Mouse (Mus musculus): ENCODE data around the gene Homer2. TPM values are rescaled to one million over a fixed set of nuclear protein-coding genes. Genes with fewer than 3 reads are reported as not detected.

Homer2 gene
- total RNA-seq (2015), result 0.14 and 0.42 TPM in 2 replicates
- total RNA-seq (2017), result 0.04 and 0.57 TPM in 2 replicates

DNA sequence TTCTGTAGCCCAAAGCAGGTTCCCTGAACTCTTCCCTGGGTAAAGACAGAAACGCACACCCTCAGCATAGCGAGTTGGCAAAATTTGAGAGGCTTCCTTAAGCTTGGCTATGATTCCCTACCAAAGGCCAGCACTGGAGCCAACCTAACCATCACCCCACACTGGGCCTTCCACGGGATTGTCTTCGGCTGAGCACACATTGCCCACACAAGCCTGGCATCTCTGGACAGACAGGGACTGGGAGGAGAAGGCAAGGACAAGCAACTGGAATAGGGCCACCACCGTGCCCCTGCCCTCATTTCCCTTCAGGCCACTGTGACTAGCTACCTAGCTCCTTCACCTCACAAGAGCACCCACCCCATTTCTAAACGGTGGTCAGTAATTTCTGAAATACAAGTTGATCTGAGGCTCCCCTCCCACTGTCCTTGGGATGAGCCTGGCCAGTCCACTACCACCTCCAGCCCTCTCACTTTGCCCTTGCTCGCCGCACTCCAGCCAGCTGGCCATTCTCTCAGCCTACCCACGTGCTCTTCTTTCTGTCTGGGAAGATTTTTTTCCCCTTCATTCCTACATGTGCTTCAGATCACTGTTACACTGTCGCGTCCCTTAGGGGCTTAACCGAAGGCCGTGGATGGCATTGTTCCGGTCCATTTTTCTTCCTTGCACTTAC, at the start of gene Homer2:
Gene Homer2 (minus strand): TSS at position 57 of the 670 bp plus-strand sequence.
- no peak for ATAC-seq (ENCODE audit: poor library complexity, severe bottlenecking)

DNA sequence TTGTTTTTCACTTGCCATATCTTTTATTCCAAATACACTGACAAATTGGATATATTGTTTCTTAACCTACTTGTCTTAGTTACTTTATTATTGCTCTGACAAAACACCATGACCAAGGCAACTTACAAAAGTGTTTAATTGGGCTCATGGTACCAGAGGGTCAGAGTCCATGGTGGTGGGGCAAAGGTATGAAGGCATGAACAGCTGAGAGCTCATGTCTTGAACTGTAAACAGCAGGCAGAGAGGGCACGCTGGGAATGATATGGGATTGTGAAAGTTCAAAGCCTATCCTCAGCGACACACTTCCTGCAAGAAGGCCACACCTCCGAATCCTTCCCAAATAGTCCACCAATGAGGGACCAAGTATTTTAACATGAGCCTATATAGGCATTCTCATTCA, 40.6 kb upstream of the Homer2 start:
- ATAC-seq (ENCODE audit: poor library complexity, severe bottlenecking), result no peak

DNA sequence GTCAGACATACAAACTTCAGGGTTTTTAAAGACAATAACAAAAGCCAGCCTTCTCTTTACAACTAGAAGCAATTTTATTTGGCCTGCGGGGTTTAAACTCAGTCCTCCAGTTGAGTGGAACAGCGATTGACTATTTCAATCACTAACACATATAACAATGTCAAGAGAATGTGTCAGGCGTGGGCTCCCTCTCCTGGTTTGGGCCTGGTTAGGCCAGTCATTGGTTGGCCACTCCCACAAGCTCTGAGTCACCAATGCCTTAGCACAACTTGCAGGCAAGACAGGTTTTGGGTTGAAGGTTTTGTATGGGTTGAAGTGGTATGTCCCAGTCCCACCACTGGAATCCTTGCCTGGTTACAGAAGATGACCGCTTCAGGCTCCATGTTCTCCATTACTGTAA, 36.8 kb upstream of the Homer2 start:
- ATAC-seq (ENCODE audit: poor library complexity, severe bottlenecking), result no peak

DNA sequence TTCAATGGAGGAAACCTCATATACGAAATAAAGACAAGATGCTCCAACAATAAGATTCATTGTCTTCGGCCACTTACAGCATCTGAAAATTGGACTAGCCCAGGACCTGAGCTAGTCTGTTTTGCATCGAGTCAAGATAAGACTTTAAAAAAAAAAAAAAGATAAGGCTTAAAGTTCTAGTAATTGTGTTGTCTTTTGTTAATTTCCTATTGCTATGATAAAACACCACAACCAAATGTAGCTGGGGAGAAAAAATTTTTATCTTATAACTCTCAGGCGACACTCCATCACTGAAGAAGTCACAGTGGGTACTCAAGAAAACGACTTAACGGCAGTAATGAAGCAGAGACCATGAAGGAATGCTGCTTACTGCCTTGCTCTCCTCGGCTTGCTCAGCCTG, 32.7 kb upstream of the Homer2 start:
- no peak for ATAC-seq (ENCODE audit: poor library complexity, severe bottlenecking)

GRCm38 (mm10) chr7:81738720-81739385, 31.5 kb upstream of the Homer2 start:
- ATAC-seq (ENCODE audit: poor library complexity, severe bottlenecking), result no peak

GRCm38 (mm10) chr7:81735300-81736048, 28.1 kb upstream of the Homer2 start:
- ATAC-seq (ENCODE audit: poor library complexity, severe bottlenecking), result no peak

- ATAC-seq (ENCODE audit: poor library complexity, severe bottlenecking), result peak; percentile 35; the same call in 1 of the 2 replicates
Observed at GRCm38 (mm10) chr7:81732183-81733089, 25.1 kb upstream of the Homer2 start.

GRCm38 (mm10) chr7:81731181-81731651, 23.9 kb upstream of the Homer2 start:
- no peak for ATAC-seq (ENCODE audit: poor library complexity, severe bottlenecking)

DNA sequence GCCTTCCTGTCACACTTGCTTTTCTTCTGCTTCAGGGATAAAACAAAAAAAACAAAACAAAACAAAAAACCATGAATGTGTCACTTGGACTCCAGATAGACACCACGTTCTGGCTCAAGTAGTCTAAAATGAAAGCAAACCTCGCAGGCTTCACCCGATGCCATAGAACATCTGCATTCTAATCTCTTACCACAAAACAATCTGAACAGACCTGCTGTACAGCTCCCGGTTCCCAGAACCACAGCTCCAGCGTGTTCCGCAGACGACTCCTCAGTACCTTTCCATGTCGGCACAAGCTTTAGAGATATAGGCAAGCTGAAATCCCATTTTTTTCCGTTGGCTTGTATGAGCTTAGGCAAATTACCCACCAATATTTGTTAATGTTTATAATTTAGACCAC, 22.5 kb upstream of the Homer2 start:
- ATAC-seq (ENCODE audit: poor library complexity, severe bottlenecking), result no peak

DNA sequence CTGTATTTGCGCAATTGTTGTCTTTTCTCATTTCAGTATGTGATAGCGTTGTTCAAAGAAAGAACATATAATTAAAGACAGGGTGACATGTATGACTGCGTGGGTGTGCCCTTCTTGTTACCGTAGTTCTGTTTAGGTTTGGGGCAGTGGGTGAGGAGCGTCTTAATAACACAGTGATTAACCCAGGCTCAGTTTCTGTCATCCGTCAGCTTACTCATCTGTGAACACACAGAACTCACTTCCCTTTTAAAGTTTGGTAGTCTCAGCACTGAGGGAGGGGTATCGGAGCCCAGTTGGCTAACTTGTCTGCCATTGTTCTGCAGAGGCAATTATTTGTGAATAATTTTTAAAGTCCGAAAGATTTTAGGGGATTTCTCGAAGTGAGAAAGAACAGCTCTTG, 20.4 kb upstream of the Homer2 start:
- ATAC-seq (ENCODE audit: poor library complexity, severe bottlenecking), result 0 out of 2 replicates have a peak, but pooled peaks have one; percentile 17

DNA sequence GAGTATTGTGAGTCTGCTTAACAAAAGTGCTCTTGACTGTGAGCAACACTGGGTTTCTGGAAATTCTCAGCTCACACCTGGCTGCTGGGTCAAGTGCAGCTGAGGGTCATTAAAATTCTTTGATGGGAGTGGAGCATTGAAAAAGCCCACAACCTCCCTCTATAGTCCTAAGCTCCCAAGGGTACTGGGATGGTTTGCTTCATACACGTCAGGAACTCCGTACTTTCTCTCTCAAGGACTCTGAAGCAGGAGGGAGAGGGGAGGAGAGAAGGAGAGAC, 19.3 kb upstream of the Homer2 start:
- ATAC-seq (ENCODE audit: poor library complexity, severe bottlenecking), result no peak

DNA sequence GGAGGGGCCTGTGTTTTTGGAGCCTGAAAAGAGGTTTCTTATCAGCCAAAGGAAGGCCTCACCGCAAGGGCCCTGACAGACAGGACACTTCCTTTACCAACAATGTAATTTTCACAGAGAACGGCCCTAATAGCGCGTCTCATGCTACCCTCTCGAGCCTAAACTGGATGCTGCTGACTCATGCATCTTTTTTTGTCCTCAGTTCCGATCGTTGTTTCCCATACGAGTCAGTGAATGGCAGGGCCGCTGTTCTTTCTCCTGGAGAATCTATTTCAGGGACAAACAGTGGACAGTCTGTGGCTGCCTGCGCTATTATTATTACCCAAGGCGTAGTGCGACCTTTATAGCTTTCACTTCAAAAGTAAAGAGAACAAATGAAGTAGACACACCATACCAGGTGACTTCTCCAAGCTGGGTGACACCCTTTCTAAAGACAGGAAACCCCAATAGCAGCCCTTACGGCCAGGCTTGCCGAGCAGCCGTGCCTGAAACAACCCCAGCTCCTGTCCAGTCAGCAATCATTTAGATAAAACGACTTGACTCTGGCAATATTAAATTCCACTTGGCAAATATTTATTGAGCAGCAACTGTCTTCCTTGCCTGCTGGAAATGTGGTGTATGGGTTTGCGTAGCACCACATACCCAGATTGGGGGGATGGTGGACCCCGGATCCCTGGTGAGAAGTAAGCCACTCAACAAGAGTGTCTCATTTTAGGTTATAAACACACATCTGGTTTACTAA, 18.8 kb upstream of the Homer2 start:
- ATAC-seq (ENCODE audit: poor library complexity, severe bottlenecking), result peak; percentile 66

- ATAC-seq (ENCODE audit: poor library complexity, severe bottlenecking), result no peak
Observed at GRCm38 (mm10) chr7:81723851-81724250, 16.5 kb upstream of the Homer2 start.

DNA sequence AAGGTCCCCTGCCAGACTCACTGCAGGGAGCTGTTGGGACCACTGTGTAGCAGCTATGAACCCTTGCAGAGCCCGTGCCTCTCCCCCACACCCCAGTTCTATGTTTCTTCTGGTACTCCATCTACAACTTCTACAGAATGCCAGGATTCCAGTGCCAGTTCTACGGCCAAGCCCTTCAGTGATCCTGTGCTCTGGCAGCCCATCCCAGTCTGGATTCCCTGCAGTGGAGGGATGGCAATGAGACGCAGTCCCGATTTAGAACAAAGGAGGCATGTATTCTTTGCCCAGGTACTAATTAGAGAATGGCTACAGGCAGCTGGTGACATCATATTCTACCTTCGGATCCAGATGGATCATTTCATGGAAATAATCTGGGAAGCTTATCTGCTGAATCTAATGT, 13.9 kb upstream of the Homer2 start:
- ATAC-seq (ENCODE audit: poor library complexity, severe bottlenecking), result no peak

DNA sequence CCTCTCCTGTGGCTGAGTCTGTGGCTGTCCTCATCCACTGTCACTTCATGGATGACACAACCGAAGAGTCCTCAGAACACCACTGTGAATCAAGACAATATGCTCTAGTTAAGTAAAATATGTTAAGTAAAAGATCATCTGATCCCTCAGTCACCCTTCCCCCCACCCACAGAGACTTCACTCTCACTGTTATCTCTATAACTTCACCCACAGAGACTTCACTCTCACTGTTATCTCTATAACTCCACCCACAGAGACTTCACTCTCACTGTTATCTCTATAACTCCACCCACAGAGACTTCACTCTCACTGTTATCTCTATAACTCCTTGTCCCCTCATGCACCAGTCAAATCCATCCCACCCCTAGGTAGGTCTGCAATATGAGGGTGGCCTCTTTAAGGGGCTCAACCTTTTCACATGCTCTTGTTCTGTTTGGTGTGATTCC, 11.9 kb upstream of the Homer2 start:
- peak; percentile 67 for ATAC-seq (ENCODE audit: poor library complexity, severe bottlenecking)

DNA sequence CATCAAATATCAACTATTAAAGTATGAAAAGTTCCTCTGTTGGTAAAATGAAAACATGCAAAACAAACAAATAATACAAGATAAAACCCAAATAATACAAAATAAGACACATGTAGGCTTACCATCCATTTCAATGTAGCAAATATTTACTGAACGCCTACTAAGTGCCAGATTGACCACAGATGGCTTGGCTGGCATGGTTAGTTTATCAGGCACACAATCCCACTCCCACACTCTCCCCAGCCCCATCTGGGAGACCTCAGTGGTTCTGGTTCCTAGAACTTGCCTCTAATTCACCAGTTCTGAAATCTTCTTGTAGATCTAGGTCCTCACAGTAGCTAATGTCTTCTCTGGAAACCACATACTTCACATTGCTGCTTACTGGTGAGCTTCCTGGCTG, 11.3 kb upstream of the Homer2 start:
- ATAC-seq (ENCODE audit: poor library complexity, severe bottlenecking), result no peak

DNA sequence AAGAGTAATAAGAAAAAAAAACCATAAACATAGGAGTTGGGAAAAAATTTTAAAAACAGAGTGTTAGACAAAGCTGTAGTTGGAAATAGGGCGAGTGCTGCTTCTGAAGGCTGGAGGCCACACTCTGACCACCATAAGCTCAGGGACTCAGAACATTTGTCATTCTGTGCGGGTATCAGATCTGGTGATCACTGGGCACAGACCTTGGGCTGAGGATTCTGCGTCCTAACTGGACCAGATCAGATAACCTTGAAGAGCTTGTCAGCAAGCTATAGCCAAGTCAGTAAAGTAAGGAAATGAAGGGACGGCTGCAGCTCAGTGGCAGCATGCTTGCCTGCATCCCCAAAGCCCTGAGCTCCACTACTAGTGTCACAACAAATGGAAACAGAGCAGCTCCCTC, 2.8 kb upstream of the Homer2 start:
- ATAC-seq (ENCODE audit: poor library complexity, severe bottlenecking), result no peak

DNA sequence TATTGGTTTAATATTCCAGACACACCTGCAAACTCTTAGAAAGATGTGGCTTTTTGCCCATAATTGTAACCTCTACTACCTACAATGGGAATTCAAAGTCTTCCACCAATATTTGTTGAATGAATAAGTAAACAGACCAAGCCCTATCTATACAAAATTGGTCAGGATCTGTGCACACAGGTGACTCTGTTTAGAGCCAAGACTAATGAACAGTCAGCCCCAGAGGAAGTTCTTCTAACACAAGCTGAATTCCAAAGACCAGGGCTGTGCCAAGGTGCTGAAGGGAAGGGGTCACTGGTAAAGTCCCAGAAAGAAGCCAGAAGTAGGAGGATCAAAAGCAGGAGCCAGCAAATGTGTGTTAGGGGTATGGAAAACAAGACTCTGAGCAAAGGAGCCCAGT, 838 bp upstream of the Homer2 start:
- ATAC-seq (ENCODE audit: poor library complexity, severe bottlenecking), result no peak

- no peak for ATAC-seq (ENCODE audit: poor library complexity, severe bottlenecking)
Observed at GRCm38 (mm10) chr7:81706416-81707391, 623 bp downstream of the Homer2 start.
